Mouse (Mus musculus) embryo, embryonic 10.5 days (tissue): ENCODE data around the gene Sub1.

Source experiments
- DNase-seq: peaks from one replicate; pipeline ENCODE4 v3.0.0-alpha.2; 2015; ENCODE audit warnings: low spot score

Sub1 gene

DNA sequence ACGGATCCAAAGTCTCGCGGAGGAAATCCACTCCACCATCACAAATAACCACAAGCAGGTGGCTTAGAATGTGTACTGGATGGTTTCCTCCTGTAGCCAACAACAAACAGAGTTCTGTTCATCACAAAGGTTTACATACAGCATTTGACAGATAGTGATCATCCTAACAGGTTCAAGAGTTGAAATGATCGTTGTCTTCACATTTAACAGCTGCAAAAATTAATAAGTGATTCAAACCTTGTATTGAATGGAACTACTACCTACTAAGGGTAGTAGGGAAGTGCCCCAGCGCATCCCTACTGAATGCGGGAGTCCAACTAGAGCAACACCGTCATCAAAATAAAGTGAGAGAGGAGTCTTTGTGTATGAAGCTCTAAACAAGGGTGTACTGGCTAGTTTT lies at the start of gene Sub1:
TSS of gene Sub1 (minus strand) at position 101 of the 400 bp plus-strand sequence.
- no peak for DNase-seq

DNA sequence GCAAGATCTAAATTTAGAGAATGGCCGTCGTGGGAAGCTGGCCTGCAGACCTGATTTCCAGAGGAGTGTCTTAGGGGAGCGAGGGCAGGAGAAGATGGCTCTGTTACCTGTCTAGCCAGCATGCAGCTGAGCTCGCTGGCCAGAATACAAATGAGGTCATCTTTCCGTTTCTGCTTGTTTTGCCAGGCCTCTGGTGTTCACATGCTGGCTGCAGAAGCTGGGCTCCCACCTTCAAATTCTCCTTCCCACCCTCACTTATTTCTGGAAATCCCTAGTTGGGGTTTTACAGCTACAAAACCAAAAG lies 43.6 kb upstream of the Sub1 start:
- no peak for DNase-seq

DNA sequence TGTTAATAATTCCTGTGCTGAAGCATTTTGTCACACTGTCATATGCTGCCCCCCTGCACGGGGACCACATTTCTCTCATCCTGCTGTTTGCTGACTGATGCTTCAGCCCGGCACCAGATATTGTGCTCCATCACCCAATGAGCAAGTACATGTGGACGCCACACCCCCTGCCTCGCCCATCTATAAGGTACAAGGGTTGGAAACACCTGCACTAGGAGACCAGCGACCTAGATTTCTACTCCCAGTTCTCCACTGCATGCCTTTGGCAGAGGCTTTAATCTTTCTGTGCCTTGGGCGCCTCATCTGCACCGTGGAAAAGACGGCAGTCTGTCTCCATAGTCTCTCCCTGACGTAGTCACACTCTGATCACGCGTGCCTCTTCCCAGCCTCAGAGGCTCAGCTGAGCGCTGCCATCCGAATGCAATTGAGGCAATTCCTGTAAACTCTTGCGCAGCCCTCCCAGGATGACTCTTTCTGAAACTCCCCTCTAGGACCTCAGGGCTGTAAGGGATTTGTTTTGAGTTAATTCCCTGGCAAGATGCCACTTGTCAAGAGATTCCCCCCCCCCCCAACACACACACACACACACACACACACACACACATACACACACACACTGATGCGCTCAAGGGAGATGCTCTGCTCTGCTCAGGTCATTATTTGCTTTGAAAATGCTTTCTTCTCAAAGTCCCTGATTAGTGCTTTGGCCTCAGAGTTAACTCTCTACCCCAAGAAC lies 43.1 kb upstream of the Sub1 start:
- DNase-seq = no peak

DNA sequence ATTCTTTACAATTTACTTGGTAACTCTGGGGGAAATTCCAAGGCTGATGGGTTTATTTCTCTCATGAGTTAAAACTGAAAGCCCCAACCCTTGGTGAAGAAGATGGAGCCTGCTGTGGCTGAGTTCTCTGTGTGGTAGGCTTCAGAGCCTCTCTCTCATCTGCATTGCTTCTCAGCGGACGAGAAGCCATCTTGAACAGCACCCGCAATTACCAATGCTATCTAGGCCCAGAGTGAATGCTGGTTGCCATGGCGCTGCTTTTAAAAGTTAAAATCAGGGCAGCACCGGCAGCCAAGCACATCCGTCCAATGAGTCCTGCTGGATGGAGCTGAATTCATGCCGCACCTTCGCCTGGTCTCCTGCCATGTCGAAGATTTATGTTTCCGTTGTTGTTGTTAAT lies 42.5 kb upstream of the Sub1 start:
- DNase-seq = no peak

DNA sequence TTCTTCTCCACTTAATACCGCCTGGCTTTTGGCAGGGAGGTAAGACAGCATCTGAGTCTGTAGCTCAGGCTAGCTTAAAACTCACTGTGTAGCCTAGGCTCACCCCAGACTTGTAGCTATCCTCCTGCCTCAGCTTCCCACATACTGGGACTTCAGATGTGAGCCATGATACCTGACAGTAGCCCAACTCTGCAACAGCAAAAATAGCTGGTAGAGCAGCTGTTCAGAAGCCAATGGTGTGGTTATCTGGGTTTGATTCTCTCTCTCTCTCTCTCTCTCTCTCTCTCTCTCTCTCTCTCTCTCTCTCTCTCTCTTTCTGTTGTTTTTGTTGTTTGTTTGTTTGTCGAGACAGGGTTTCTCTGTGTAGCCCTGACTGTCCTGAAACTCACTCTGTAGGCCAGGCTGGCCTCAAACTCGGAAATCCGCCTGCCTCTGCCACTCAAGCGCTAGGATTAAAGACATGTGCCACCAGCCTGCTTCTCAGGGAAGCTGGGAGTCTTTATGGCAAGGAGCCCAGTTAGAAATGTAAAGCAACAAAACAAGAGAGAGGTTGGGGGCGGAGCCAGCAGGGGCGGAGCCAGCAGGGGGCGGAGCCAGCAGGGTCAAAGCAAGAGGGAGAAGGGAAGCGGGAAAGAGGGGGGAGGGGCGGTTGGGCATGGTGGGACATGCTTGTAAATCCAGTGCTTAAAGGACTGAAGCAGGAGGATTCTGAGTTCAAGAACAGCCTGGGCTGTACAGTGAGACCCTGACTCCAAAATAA lies 41.3 kb upstream of the Sub1 start:
- peak; percentile 36 for DNase-seq

DNA sequence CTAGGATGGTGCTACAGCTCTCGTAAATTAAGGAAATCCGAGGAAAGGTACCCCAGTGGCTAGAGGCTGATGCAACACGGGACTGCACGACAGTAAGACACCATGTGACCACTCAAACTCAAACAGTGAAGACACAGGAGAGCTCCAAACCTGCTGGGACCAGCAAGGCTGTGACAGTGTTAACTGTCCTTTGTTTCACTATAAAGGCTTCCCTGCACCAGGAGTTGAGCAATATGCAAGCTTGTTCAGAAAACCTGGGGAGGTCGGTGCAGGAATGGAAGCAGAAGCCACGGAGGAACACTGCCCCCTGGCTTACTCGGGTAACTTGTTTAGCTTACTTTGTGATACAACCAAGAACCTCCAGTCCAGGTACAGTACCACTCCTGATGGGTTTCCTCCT lies 40.4 kb upstream of the Sub1 start:
- no peak for DNase-seq

DNA sequence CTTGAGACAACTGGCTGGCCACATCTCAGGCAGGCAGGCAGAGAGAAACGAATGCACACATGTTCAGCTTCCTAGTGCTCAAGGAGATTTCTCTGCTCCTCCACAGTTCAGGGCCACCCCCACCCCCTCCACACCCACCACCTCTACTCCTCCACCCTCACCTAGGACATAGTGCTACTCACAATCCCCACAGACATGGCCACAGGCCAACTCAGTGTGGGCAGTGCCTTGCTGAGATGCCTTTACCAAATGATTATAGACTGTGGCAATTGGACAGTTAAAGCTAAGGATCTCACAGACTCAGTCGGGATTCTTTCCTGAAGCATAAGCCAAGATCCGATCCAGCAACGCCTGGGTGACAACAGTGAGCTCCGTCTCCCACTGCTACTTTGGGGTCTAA lies 39.9 kb upstream of the Sub1 start:
- no peak for DNase-seq

DNA sequence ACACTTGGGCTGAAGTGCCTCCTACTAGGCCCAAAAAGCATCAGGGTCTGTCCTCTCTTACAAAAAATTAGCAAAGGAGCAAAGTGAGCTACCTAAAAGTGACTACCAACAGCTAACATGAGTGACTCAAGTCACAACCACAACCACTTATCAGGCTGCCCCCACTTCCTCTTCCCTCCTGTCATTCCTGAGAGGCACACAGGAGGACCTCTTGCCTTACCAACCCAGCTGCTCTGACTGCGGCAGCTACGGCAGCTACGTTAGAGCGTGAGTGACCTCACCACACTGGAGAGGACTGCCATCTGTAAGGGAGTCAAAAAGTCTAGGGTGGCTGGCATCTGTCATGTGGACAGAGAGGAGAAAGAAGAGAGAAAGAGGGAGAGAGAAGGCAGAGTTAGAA lies 37.5 kb upstream of the Sub1 start:
- DNase-seq = no peak

DNA sequence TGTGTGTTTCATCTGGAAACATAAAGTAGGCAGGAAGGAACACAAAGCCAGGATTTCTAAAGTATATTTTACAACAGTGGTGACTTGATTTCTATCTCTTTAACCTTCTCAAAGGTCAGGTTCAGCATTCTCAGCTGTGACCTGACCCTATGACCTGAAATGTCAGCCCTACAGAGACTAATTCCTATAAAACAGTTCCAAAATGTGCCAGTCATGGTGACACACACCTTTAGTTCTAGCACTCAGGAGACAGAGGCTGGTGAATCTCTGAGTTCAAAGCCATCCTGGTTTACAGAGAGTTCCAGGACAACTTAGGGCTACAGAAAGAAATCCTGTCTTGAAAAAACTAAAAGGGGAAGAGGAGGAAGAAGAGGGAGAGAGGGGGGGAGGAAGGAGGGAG lies 36.4 kb upstream of the Sub1 start:
- DNase-seq = no peak

DNA sequence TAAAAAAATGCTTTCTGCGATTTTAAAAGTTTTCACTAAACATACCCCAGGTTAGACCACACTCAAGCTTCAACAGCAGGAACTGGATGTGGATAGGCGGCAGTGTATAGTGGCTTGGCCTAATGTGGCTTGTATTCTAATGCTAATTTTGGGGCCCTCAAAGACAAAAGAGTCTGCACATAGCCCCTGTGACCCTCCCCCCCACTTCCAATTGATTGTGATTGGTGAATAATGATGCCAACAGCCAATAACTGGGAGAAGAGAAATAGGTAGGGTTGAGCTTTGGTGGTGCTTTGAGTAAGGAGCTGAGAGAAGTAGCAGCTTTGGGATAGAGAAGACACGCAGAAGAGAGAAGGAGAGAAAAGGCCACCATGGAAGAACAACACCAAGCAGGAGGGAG lies 35.7 kb upstream of the Sub1 start:
- no peak for DNase-seq

DNA sequence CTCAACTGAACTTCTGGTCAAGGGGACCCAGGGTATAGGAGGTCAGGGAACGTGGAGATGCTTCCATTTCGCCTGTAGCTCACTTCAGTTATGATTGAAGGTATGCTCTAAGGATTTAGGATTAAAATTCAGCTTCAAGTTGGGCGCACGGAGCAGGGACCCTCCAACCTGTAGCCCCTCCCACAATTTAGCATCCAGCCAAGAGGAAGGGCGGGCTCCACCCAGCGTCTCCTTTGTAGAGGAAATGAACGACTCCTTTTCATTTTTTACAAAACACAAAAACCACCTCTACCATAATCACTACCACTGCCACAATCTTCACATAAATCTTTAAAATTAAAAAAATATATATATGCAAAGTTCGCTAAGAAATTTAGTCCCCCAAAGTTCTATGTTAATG lies 35.1 kb upstream of the Sub1 start:
- no peak for DNase-seq

DNA sequence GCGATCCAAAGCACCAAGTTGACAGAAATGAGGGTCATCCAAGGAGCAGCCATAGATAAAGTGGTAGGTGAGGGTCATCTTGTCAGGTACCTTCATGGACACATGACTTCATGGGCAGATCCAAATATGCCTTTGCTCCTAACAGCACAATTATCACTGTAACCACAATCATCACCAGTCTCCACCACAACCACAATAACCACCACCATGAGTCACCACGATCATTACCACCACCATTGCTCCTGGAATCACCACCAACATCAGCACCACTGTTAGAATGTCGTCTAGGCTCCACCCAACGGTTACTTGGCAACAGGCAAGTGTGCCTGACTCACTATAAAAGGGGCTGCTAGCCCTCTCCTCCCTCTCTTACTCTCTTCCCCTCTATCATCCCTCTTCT lies 33.4 kb upstream of the Sub1 start:
- no peak for DNase-seq

DNA sequence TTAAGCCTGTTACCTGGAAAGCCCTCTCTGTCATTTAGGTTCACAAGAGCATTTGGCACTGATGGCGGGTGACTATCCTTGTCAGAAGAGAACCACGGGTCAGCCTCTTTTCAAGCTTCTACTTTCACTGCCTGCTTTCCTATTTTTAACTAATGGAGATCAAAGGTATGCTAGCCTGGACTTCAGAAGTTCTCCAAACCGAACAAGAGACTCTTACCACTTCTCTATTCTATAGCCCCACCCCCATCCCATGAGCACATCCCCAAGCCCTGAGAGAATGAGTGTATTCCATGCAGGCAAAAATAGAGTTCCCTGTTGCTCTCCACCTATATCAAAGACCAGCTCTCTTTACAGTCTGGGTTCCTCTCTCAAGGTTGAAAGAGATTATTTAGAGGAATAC lies 31.0 kb upstream of the Sub1 start:
- no peak for DNase-seq

DNA sequence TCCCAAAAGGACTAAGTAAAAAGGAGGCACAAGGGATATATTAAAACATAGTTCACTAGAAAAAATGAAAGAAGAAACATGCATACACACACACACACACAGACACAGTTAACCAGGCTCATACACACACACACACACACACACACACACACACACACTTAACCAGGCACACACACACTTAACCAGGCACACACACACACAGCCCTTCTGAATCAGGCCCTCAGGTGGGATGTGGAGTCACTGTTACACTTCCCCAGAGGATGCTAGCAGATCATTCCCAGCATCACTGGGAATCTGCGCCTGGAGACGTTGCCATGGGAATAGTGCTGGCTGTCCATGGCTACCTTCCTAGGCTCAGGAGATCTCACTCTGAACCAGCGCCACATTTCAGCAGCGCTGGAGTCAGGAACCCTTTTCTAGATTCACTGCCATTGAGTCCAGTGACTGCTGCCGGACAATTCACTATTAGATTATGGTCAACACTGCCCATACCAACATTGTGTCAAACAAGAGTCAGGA lies 30.2 kb upstream of the Sub1 start:
- DNase-seq = no peak

DNA sequence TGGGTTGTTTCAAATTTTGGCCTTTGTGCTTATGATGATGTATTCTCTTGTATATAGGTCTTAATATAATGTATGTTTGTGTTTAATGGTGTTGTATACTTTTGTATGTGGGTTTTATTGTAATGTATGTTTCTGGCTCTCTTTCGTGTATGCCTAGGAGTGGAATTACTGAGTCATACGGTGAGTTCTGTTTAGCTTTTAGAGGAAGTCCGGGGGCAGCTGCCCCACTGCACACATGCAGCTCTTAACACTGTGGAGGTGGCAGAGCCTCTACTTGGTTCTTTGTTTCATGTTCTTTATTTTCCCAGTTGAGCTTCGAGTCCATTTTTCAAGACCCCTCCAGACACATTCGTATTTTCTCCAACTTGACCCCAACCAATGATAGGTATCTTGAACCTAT lies 29.2 kb upstream of the Sub1 start:
- DNase-seq = no peak

DNA sequence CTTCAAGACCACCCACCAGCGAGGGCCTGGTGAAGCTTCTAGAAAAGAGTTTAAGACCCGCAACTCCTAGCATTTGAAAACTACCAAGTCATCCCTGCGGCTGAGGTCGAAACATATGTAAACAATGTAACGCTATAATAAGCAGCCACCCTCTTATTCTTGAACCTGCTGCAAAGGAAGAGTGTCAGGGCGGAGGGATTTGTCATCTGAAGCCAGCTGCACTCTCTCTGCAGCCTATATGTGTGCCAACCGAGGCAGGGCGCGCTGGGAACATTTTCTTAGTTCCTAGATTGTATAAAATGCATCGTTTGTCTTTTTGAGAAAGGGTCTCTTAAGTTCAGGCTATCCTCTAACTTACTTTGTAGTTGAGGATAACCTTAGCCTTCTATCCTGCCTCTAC lies 28.6 kb upstream of the Sub1 start:
- no peak for DNase-seq

DNA sequence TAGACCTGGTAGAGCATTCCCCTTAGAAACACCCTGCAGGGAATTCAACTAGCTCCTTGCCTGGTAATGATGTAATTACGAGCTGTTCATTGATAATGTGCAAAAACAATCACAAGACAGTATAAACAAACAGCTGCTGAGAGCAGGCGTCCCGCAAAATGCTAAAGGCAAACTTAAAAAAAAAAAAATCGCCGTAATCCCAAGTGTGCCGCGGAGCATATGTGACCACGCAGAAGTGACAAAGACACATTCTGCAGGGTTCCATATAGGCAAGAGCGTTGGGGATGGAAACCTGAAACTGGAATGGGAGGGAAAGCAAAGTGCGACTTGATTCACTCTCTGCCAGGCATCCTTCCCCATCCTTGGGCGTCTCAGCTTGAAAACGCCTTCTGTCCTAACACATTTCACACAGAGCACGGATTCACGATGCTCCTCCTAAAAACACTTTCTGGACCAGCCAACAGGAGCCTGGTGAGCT lies 28.0 kb upstream of the Sub1 start:
- no peak for DNase-seq

DNA sequence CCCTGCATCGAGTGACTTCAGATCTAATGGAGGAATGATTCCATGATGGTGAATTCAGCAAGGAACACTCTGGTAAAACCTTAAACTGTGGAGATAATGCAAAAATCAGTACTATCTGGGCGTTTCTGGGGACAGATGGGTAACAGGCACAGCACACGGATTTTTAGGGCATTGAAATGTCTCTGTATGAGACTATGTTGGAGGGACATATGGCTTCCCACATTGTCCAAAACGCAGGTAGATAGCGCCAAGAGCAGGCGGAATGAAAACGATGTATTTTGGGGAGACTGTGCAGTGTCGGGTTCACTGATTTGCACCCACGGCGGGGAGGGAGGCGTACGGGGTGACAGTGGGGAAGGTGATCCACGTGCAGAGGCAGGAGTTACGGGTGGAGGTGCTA lies 22.7 kb upstream of the Sub1 start:
- no peak for DNase-seq

DNA sequence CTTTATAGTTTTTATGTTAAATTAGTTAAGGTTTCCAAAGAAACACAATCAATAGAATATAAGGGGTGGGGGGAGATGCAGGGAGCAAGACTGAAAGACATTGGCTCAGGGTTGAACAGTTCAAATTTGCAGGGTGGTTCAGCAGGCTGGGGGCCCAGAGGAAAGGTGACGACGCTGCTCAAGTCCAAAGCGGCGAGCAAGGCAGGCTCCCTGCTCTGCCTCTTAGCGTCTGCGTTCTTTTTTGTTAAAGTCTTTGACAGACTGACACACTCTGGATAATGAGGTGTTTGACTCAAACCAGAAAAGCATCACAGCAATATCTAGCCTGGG lies 21.6 kb upstream of the Sub1 start:
- DNase-seq = no peak

DNA sequence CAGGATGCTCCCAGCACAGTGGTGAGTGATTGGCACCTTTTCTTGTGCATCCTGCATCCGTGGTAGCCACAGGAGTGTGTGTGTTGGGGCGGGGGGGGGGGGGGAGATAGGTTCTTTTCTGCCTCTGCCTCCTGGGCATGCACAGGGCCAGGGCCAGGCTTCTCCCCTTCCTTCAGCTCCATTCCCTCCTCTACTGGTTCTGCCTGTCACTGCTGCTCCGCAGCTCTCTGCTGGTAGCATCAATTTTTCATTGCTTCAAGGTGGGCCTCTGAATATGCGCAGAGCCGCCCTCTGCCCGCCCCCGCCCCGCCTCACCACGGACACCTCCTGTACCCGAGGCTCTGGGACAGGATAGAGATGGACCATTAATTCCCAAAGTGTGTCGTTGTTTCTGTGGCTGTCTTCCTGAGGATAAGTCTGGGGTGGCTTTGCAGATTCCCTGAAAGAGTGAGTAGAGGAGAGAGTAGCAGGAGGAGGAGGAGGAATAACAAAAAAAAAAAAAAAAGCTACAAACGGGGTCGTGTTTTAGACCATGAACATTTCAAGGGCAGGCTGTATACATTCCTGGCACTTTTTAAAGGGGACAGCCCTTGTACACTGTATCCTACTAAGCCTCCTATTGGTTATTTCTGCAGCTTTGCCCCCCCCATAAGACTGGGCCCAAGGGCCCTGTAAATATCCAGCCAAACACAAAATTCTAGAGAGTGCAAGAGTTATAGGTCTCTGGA lies 21.1 kb upstream of the Sub1 start:
- no peak for DNase-seq

DNA sequence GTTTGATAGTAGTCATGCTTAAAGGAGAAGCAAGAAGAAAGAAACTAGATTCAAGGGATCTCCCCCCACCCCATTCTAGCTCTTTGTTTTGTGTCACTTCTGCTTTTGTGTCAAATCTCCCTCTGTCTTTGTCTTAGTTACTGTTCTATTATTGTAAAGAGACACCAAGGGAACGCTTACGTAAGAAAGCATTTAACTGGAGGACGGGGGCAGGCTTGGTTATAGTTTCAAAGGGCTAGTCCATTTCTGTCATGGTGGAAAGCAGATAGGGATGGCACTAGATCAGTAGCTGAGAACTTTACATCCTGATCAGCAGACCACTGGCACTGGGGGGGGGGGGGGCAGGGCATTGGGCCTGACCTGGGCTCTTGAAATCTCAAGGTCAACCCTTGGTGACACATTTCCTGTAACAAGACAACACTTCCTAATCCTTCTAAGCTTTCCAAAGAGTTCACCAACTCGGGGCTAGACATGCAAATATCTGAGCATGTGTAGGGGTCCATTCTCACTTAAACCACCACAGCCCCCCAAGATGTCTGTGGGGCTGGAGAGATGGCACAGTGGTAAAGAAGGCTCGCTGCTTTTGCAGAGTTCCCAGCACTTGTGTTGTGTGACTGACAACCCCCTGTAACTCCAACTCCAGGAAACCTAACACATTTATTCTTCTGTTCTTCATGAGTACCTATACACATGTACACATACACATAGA lies 17.6 kb upstream of the Sub1 start:
- DNase-seq = no peak

DNA sequence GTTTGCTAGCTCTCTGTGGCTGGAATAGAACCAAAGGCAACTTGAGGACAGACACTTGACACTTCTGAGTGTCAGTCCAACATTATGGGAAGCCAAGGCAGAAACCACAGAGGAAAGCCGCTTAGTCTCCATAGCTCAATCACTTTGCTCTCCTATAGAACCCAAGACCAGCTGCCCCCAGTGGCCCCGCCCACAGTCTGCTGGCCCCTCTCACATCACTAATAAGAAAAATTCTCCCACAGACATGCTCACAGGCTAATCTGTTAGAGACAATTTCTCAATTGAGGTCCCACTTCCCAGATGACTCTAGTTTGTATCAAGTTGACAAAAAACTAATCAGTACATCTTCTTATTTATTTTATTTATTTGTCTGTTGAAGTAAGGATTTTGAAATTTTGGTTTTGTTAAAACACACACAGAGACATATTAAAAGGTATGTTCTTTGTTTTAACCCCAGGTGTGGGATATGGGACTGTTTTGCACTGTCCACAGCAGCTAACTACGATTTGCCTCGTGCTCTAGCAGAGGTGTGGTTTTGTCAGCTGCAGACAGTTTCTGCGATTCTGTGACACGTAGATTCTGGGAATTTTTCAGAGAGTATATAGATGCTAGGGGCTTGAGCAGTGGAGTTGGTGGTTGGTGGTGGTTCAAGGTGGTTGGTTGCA lies 16.9 kb upstream of the Sub1 start:
- no peak for DNase-seq
